25 mouse cellular contexts compared by ENCODE assay signal in the genomic region with DNA sequence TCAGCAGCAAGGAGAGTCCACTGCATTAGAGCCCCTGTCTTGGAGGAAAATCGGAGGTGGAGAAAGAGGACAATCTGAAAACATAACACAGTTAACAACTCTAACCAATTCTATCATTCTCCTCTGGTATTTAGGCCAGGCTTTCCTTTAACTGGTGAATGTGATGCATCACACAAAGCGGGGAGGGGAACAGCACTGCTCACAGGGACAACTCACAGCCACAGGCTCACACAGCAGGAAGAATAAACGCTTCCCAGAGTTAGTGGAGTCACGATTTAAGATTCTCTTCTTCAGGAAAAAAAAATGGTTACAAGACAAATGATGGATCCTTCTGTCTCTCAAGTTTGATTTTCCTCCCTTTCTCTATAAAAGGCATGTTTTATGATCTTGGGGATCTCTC.
DNase-seq lines count a peak whose midpoint lies in the region; ATAC-seq and TF ChIP-seq lines count a peak whose summit lies in the region.
"Had no signal": no experiment of that assay in that cellular context is flagged by ENCODE, and none has a peak within 500 bp of the region (broad histone marks: within the 10 kb centered on the region; RNA-seq: fewer than 3 reads in every experiment).

No protein-coding gene starts in this region.

- 51% methylated on average over 4 of the region's 4 CpGs for WGBS in heart, embryonic 11.5 days (ENCODE audit: insufficient replicate concordance)
- 64% methylated on average over 4 of the region's 4 CpGs for WGBS in kidney, embryonic 14.5 days

- intact Hi-C loops in heart, postnatal 14 days (cut with DNase I) = no loop called here
- intact Hi-C loops in left cerebral cortex, adult 2 months (cut with DNase I) = loop anchor here (5.0 kb wide), 1 partner anchor 105 kb away; no protein-coding TSS in a partner anchor

- H3K4me1 ChIP-seq in heart, embryonic 11.5 days (ENCODE audit: control insufficient read depth, insufficient read depth, low read length) = peaks cover 21% of the 10 kb centered on the region
- peaks cover 18% of the 10 kb centered on the region for H3K4me1 ChIP-seq in cortical plate, adult 2 months (ENCODE audit: control insufficient read depth, insufficient read depth, low read length)
- H3K4me1 ChIP-seq in kidney, embryonic 14.5 days (ENCODE audit: control insufficient read depth, insufficient read depth, low read length) = peaks cover 6% of the 10 kb centered on the region; the same call in 1 of the 2 replicates
- H3K4me1 ChIP-seq: embryonic facial prominence, embryonic 10.5 days; embryonic facial prominence, embryonic 13.5 days; forebrain, embryonic 12.5 days; forebrain, embryonic 15.5 days; hindbrain, embryonic 12.5 days; hindbrain, embryonic 15.5 days had no signal

- H3K27ac ChIP-seq in heart, embryonic 11.5 days (ENCODE audit: low read depth, low read length) = peak overlapping the region; percentile 32; the same call in 1 of the 2 replicates
- H3K27ac ChIP-seq in left cerebral cortex, adult 2 months = peak overlapping the region; percentile 86
- peak overlapping the region; percentile 61 for H3K27ac ChIP-seq in cortical plate, adult 2 months (ENCODE audit: insufficient read depth, low read length)
- H3K27ac ChIP-seq in kidney, embryonic 14.5 days (ENCODE audit: low read depth, low read length) = no peak overlapping the region
- H3K27ac ChIP-seq: embryonic facial prominence, embryonic 10.5 days; embryonic facial prominence, embryonic 13.5 days; forebrain, embryonic 12.5 days; forebrain, embryonic 15.5 days; gastrocnemius, adult 2 months; hindbrain, embryonic 12.5 days; hindbrain, embryonic 15.5 days had no signal

- no peak overlapping the region for H3K9ac ChIP-seq in heart, embryonic 11.5 days (ENCODE audit: low read depth, low read length)
- no peak overlapping the region for H3K9ac ChIP-seq in kidney, embryonic 14.5 days (ENCODE audit: low read depth, low read length)
- H3K9ac ChIP-seq: embryonic facial prominence, embryonic 13.5 days; forebrain, embryonic 12.5 days; forebrain, embryonic 15.5 days; heart, embryonic 13.5 days; hindbrain, embryonic 12.5 days; hindbrain, embryonic 15.5 days had no signal

- ATAC-seq in heart, embryonic 11.5 days (replicated peaks; ENCODE audit: insufficient number of reproducible peaks, low FRiP score, low TSS enrichment) = no peak
- ATAC-seq in kidney, embryonic 14.5 days (ENCODE audit: low FRiP score, low TSS enrichment) = no peak
- ATAC-seq: CD4-positive, CD25-positive, alpha-beta regulatory T cell, adult 4 months; forebrain, embryonic 15.5 days; intestine, postnatal 0 days had no signal

- H3K9me3 ChIP-seq in heart, embryonic 11.5 days (replicated peaks; ENCODE audit: control insufficient read depth, low read length) = no peaks in the 10 kb centered on the region
- H3K9me3 ChIP-seq in kidney, embryonic 14.5 days (ENCODE audit: control insufficient read depth, low read length) = no peaks in the 10 kb centered on the region
- H3K9me3 ChIP-seq: embryonic facial prominence, embryonic 10.5 days; embryonic facial prominence, embryonic 13.5 days; forebrain, embryonic 15.5 days; hindbrain, embryonic 12.5 days; hindbrain, embryonic 15.5 days had no signal

- DNase-seq in heart, postnatal 14 days = no peak
- no peak for DNase-seq in left cerebral cortex, adult 2 months (ENCODE audit: extremely low spot score in 1 of 2, low spot score in 2 of 2)
- DNase-seq in left cerebral cortex, adult 11 months (ENCODE audit: low spot score) = no peak
- DNase-seq: adrenal gland, adult 2 months; adrenal gland, postnatal 14 days; cerebellum, adult 18-20 months; cerebellum, adult 9-11 months; cerebellum, postnatal 25 days; embryo, embryonic 11 days; gastrocnemius, adult 2 months; gastrocnemius, postnatal 14 days; heart, adult 18-20 months had no signal

- no peak for TF ChIP-seq CTCF in left cerebral cortex, adult 2 months (IDR thresholded peaks at IDR 0.05)
- TF ChIP-seq CTCF in cortical plate, adult 2 months (IDR thresholded peaks at IDR 0.05; ENCODE audit: extremely low read depth, insufficient read depth, low read length) = no peak

- no peaks in the 10 kb centered on the region for H3K36me3 ChIP-seq in heart, embryonic 11.5 days (ENCODE audit: control insufficient read depth, insufficient read depth, low read length)
- no peaks in the 10 kb centered on the region for H3K36me3 ChIP-seq in kidney, embryonic 14.5 days (ENCODE audit: control insufficient read depth, insufficient read depth, low read length)
- H3K36me3 ChIP-seq: embryonic facial prominence, embryonic 10.5 days; embryonic facial prominence, embryonic 13.5 days; forebrain, embryonic 12.5 days; forebrain, embryonic 15.5 days; heart, embryonic 13.5 days; hindbrain, embryonic 12.5 days; hindbrain, embryonic 15.5 days had no signal

- H3K27me3 ChIP-seq in heart, embryonic 11.5 days (ENCODE audit: control insufficient read depth, insufficient read depth, low read length) = no peaks in the 10 kb centered on the region
- H3K27me3 ChIP-seq in kidney, embryonic 14.5 days (ENCODE audit: control insufficient read depth, insufficient read depth, low read length) = no peaks in the 10 kb centered on the region
- H3K27me3 ChIP-seq: embryonic facial prominence, embryonic 13.5 days; forebrain, embryonic 12.5 days; forebrain, embryonic 15.5 days; heart, embryonic 13.5 days; hindbrain, embryonic 12.5 days; hindbrain, embryonic 15.5 days had no signal

- no peak overlapping the region for H3K4me2 ChIP-seq in heart, embryonic 11.5 days
- H3K4me2 ChIP-seq in kidney, embryonic 14.5 days (replicated peaks; ENCODE audit: low read depth, low read length) = no peak overlapping the region
- H3K4me2 ChIP-seq: embryonic facial prominence, embryonic 13.5 days; forebrain, embryonic 12.5 days; forebrain, embryonic 15.5 days; heart, embryonic 13.5 days; hindbrain, embryonic 12.5 days; hindbrain, embryonic 15.5 days had no signal

- TF ChIP-seq POLR2A in cortical plate, adult 2 months (IDR thresholded peaks at IDR 0.05; ENCODE audit: extremely low read depth, insufficient read depth, low read length) = no peak

- no peak overlapping the region for H3K4me3 ChIP-seq in heart, embryonic 11.5 days (ENCODE audit: low read depth, low read length)
- H3K4me3 ChIP-seq in left cerebral cortex, adult 2 months = no peak overlapping the region
- no peak overlapping the region for H3K4me3 ChIP-seq in cortical plate, adult 2 months (ENCODE audit: insufficient read depth, low read length)
- H3K4me3 ChIP-seq in kidney, embryonic 14.5 days (ENCODE audit: low read length) = no peak overlapping the region
- H3K4me3 ChIP-seq: embryonic facial prominence, embryonic 10.5 days; embryonic facial prominence, embryonic 13.5 days; erythroblast, embryonic 14.5 days; forebrain, embryonic 12.5 days; forebrain, embryonic 15.5 days; gastrocnemius, adult 2 months; heart, embryonic 13.5 days; hindbrain, embryonic 12.5 days; hindbrain, embryonic 15.5 days had no signal
